ENCODE assay signal across 10 mouse cellular contexts in the genomic region with DNA sequence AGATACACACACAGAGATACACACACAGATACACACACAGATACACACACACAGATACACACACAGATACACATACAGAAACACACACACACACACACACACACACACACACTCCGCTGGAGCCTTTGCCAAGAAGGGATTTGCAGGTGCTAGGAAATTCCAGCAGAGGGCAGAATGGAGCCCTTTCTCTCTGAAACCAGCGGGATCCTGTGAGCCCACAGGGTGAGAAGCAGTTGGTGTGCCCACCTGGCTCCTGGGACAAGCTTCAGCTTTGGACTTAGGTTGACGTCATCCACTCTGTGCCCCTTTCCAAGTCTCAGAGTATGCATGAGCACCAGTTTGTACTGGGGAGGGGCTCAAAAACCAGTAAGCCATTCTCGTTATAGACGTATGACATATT. TPM values are rescaled to one million over a fixed set of nuclear protein-coding genes. Genes with fewer than 3 reads are reported as not detected.
DNase-seq lines count a peak whose midpoint lies in the region; ATAC-seq and TF ChIP-seq lines count a peak whose summit lies in the region.
"Had no signal": no experiment of that assay in that cellular context is flagged by ENCODE, and none has a peak within 500 bp of the region (broad histone marks: within the 10 kb centered on the region; RNA-seq: fewer than 3 reads in every experiment).

No protein-coding gene starts in this region.

- no peak for TF ChIP-seq POLR2A in cortical plate, adult 2 months (IDR thresholded peaks at IDR 0.05; ENCODE audit: extremely low read depth, insufficient read depth, low read length)

- no peak overlapping the region for H3K27ac ChIP-seq in hindbrain, embryonic 14.5 days
- H3K27ac ChIP-seq in hindbrain, embryonic 13.5 days = no peak overlapping the region
- no peak overlapping the region for H3K27ac ChIP-seq in neural tube, embryonic 15.5 days (replicated peaks)
- no peak overlapping the region for H3K27ac ChIP-seq in cortical plate, adult 2 months (ENCODE audit: insufficient read depth, low read length)
- H3K27ac ChIP-seq: liver, embryonic 15.5 days; stomach, embryonic 15.5 days had no signal

- H3K27me3 ChIP-seq in hindbrain, embryonic 14.5 days (ENCODE audit: control insufficient read depth, insufficient read depth, low read length) = no peaks in the 10 kb centered on the region
- no peaks in the 10 kb centered on the region for H3K27me3 ChIP-seq in hindbrain, embryonic 13.5 days
- H3K27me3 ChIP-seq in neural tube, embryonic 15.5 days (replicated peaks) = no peaks in the 10 kb centered on the region
- H3K27me3 ChIP-seq: liver, embryonic 15.5 days; stomach, embryonic 15.5 days had no signal

- no peaks in the 10 kb centered on the region for H3K9me3 ChIP-seq in hindbrain, embryonic 14.5 days (ENCODE audit: control insufficient read depth, low read length)
- H3K9me3 ChIP-seq in hindbrain, embryonic 13.5 days = no peaks in the 10 kb centered on the region
- H3K9me3 ChIP-seq in neural tube, embryonic 15.5 days (replicated peaks) = no peaks in the 10 kb centered on the region
- H3K9me3 ChIP-seq: liver, embryonic 15.5 days; stomach, embryonic 15.5 days had no signal

- no peaks in the 10 kb centered on the region for H3K4me1 ChIP-seq in hindbrain, embryonic 14.5 days (replicated peaks; ENCODE audit: control insufficient read depth, insufficient read depth, low read length)
- no peaks in the 10 kb centered on the region for H3K4me1 ChIP-seq in hindbrain, embryonic 13.5 days (replicated peaks)
- H3K4me1 ChIP-seq in neural tube, embryonic 15.5 days = no peaks in the 10 kb centered on the region
- no peaks in the 10 kb centered on the region for H3K4me1 ChIP-seq in cortical plate, adult 2 months (ENCODE audit: control insufficient read depth, insufficient read depth, low read length)
- H3K4me1 ChIP-seq: liver, embryonic 15.5 days; stomach, embryonic 15.5 days had no signal

- no peak overlapping the region for H3K9ac ChIP-seq in hindbrain, embryonic 14.5 days
- H3K9ac ChIP-seq in hindbrain, embryonic 13.5 days = no peak overlapping the region
- H3K9ac ChIP-seq in neural tube, embryonic 15.5 days (replicated peaks) = no peak overlapping the region
- H3K9ac ChIP-seq: liver, embryonic 15.5 days; stomach, embryonic 15.5 days had no signal

- no peak overlapping the region for H3K4me2 ChIP-seq in hindbrain, embryonic 14.5 days (replicated peaks)
- no peak overlapping the region for H3K4me2 ChIP-seq in hindbrain, embryonic 13.5 days
- no peak overlapping the region for H3K4me2 ChIP-seq in neural tube, embryonic 15.5 days
- H3K4me2 ChIP-seq: liver, embryonic 15.5 days; stomach, embryonic 15.5 days had no signal

- DNase-seq in hindbrain, embryonic 14.5 days (ENCODE audit: low spot score) = peak; percentile 67
- DNase-seq in neural tube, embryonic 10.5 days (ENCODE audit: extremely low spot score, low spot score) = peak; percentile 40
- peak; percentile 33 for DNase-seq in thymus, postnatal 4 days
- DNase-seq in frontal cortex, postnatal 10 days (ENCODE audit: low spot score in 2 of 2) = no peak
- DNase-seq: kidney, adult 11 months had no signal

- WGBS in hindbrain, embryonic 14.5 days = 55% methylated on average over 5 of the region's 5 CpGs
- WGBS in hindbrain, embryonic 13.5 days = 64% methylated on average over 5 of the region's 5 CpGs
- WGBS in neural tube, embryonic 15.5 days = 54% methylated on average over 5 of the region's 5 CpGs

- H3K4me3 ChIP-seq in hindbrain, embryonic 14.5 days (replicated peaks; ENCODE audit: low read length) = no peak overlapping the region
- no peak overlapping the region for H3K4me3 ChIP-seq in hindbrain, embryonic 13.5 days
- H3K4me3 ChIP-seq in neural tube, embryonic 15.5 days (replicated peaks) = no peak overlapping the region
- no peak overlapping the region for H3K4me3 ChIP-seq in cortical plate, adult 2 months (ENCODE audit: insufficient read depth, low read length)
- H3K4me3 ChIP-seq: liver, embryonic 15.5 days; stomach, embryonic 15.5 days had no signal

- H3K36me3 ChIP-seq in hindbrain, embryonic 14.5 days (replicated peaks; ENCODE audit: control insufficient read depth, insufficient read depth) = no peaks in the 10 kb centered on the region
- H3K36me3 ChIP-seq in hindbrain, embryonic 13.5 days = peaks cover 19% of the 10 kb centered on the region
- H3K36me3 ChIP-seq in neural tube, embryonic 15.5 days = 0 out of 2 replicates have a peak, but pooled peaks cover 7% of the 10 kb centered on the region
- H3K36me3 ChIP-seq: liver, embryonic 15.5 days; stomach, embryonic 15.5 days had no signal

- no peak for ATAC-seq in hindbrain, embryonic 14.5 days (ENCODE audit: low FRiP score)
- no peak for ATAC-seq in hindbrain, embryonic 13.5 days (ENCODE audit: low FRiP score)
- ATAC-seq in neural tube, embryonic 15.5 days (ENCODE audit: low FRiP score) = no peak

- peak; percentile 31; the same call in 1 of the 2 replicates for TF ChIP-seq CTCF in cortical plate, adult 2 months (IDR thresholded peaks at IDR 0.05; ENCODE audit: extremely low read depth, insufficient read depth, low read length)

RNA-seq across cellular contexts. Expression of a gene that starts 41.9 kb away (rescaled TPM):
- 99.5 and 102 TPM in 2 replicates for polyA plus RNA-seq in hindbrain, embryonic 14.5 days (2014; fragmentation: Nextera tagmentation; extraction: Ambion mirVana)
- 126 and 127 TPM in 2 replicates for polyA plus RNA-seq in hindbrain, embryonic 13.5 days (2015; fragmentation: Nextera tagmentation; extraction: Ambion mirVana)
- 91.5 and 115 TPM in 2 replicates for polyA plus RNA-seq in neural tube, embryonic 15.5 days (2015; fragmentation: Nextera tagmentation; extraction: Ambion mirVana)
- polyA plus RNA-seq in cortical plate, adult 2 months (2012; rRNA removed) = 23.5 and 23.7 TPM in 2 replicates

RNA-seq across cellular contexts. Expression of a gene that starts 50.3 kb away (rescaled TPM):
- polyA plus RNA-seq in hindbrain, embryonic 14.5 days (2014; fragmentation: Nextera tagmentation; extraction: Ambion mirVana) = 259 and 340 TPM in 2 replicates
- polyA plus RNA-seq in hindbrain, embryonic 13.5 days (2015; fragmentation: Nextera tagmentation; extraction: Ambion mirVana) = 302 and 316 TPM in 2 replicates
- 303 and 338 TPM in 2 replicates for polyA plus RNA-seq in neural tube, embryonic 15.5 days (2015; fragmentation: Nextera tagmentation; extraction: Ambion mirVana)
- 194 and 219 TPM in 2 replicates for polyA plus RNA-seq in cortical plate, adult 2 months (2012; rRNA removed)

Comparison
In these comparisons a context has a peak if more than half of its experiments do, and no peak if none do; other contexts are left out.
1. DNase-seq: peak in hindbrain, embryonic 14.5 days (single experiment), neural tube, embryonic 10.5 days (single experiment) and thymus, postnatal 4 days (single experiment); none in frontal cortex, postnatal 10 days (0 of 2).